Mouse (Mus musculus): Measurements from ENCODE around the gene Rfwd3. TPM values are rescaled to one million over a fixed set of nuclear protein-coding genes. Genes with fewer than 3 reads are reported as not detected.
"Not testable (repeated sequence)": the region's sequence is repeated elsewhere in the genome, so short reads cannot be mapped to it uniquely, and the experiment has no call there.

The Rfwd3 gene
- polyA plus RNA-seq, 1 experiment from 2014 or later, result 26.8 TPM

GRCm38 (mm10) chr8:111310006-111310405, 10.0 kb upstream of the Rfwd3 start:
- H3K9ac ChIP-seq; H3K4me1 ChIP-seq (replicated peaks); H3K36me3 ChIP-seq; H3K4me2 ChIP-seq; H3K27ac ChIP-seq; ATAC-seq (ENCODE audit: low FRiP score); H3K27me3 ChIP-seq; H3K4me3 ChIP-seq; H3K9me3 ChIP-seq: not testable (repeated sequence)
- 92% methylated on average over 15 of the region's 15 CpGs for WGBS

GRCm38 (mm10) chr8:111305031-111305730, 5.2 kb upstream of the Rfwd3 start:
- Histone ChIP-seq H3K9me3 (no peaks in the 10 kb centered on the region), H3K36me3 (no peaks in the 10 kb centered on the region), H3K4me2 (no peak overlapping the region), H3K4me3 (no peak overlapping the region), H3K4me1 (replicated peaks) (0 out of 2 replicates have a peak, but pooled peaks cover 4% of the 10 kb centered on the region), H3K27ac (no peak overlapping the region), H3K9ac (no peak overlapping the region), H3K27me3 (no peaks in the 10 kb centered on the region)
- no peak for ATAC-seq (ENCODE audit: low FRiP score)
- 30% methylated on average over 5 of the region's 5 CpGs for WGBS

- Histone ChIP-seq H3K4me1 (replicated peaks) (peaks cover 6% of the 10 kb centered on the region), H3K27ac (no peak overlapping the region), H3K4me2 (no peak overlapping the region), H3K4me3 (no peak overlapping the region), H3K9me3 (no peaks in the 10 kb centered on the region), H3K27me3 (no peaks in the 10 kb centered on the region), H3K9ac (no peak overlapping the region), H3K36me3 (no peaks in the 10 kb centered on the region)
- no peak for ATAC-seq (ENCODE audit: low FRiP score)
- WGBS, result 96% methylated on average over 3 of the region's 3 CpGs
Observed at GRCm38 (mm10) chr8:111304359-111304758, 4.3 kb upstream of the Rfwd3 start.

- not testable (repeated sequence) for ATAC-seq (ENCODE audit: low FRiP score); H3K4me2 ChIP-seq; H3K9me3 ChIP-seq; H3K36me3 ChIP-seq; H3K27ac ChIP-seq; H3K4me3 ChIP-seq; H3K27me3 ChIP-seq; H3K9ac ChIP-seq
- 77% methylated on average over 5 of the region's 5 CpGs for WGBS
- peaks cover 13% of the 10 kb centered on the region for H3K4me1 ChIP-seq (replicated peaks)
Observed at GRCm38 (mm10) chr8:111303076-111303803, 3.2 kb upstream of the Rfwd3 start.

GRCm38 (mm10) chr8:111300597-111301546, 850 bp upstream of the Rfwd3 start:
- Histone ChIP-seq H3K9ac (no peak overlapping the region), H3K36me3 (0 out of 2 replicates have a peak, but pooled peaks cover 10% of the 10 kb centered on the region), H3K4me1 (replicated peaks) (peaks cover 17% of the 10 kb centered on the region), H3K4me3 (peak overlapping the region; percentile 19; the same call in 1 of the 2 replicates), H3K27me3 (no peaks in the 10 kb centered on the region), H3K4me2 (peak overlapping the region; percentile 39; the same call in 1 of the 2 replicates), H3K27ac (no peak overlapping the region), H3K9me3 (no peaks in the 10 kb centered on the region)
- ATAC-seq (ENCODE audit: low FRiP score), result no peak
- 67% methylated on average over 11 of the region's 11 CpGs for WGBS

GRCm38 (mm10) chr8:111299363-111299820, 630 bp downstream of the Rfwd3 start:
- peaks cover 17% of the 10 kb centered on the region for H3K4me1 ChIP-seq (replicated peaks)
- peak overlapping the region; percentile 75 for H3K4me2 ChIP-seq
- no peaks in the 10 kb centered on the region for H3K27me3 ChIP-seq
- under 1% methylated on average over 28 of the region's 28 CpGs for WGBS
- peak overlapping the region; percentile 82; the same call in 1 of the 2 replicates for H3K27ac ChIP-seq
- no peaks in the 10 kb centered on the region for H3K9me3 ChIP-seq
- H3K9ac ChIP-seq, result peak overlapping the region; percentile 94
- no peak for ATAC-seq (ENCODE audit: low FRiP score)
- peak overlapping the region; percentile 97 for H3K4me3 ChIP-seq
- peaks cover 20% of the 10 kb centered on the region; the same call in 1 of the 2 replicates for H3K36me3 ChIP-seq

GRCm38 (mm10) chr8:111298011-111298410, 2.0 kb downstream of the Rfwd3 start:
- Histone ChIP-seq H3K27me3 (no peaks in the 10 kb centered on the region), H3K36me3 (peaks cover 34% of the 10 kb centered on the region), H3K4me3 (no peak overlapping the region), H3K27ac (no peak overlapping the region), H3K4me2 (no peak overlapping the region), H3K4me1 (replicated peaks) (peaks cover 17% of the 10 kb centered on the region), H3K9ac (no peak overlapping the region; the same call in 1 of the 2 replicates), H3K9me3 (no peaks in the 10 kb centered on the region)
- no peak for ATAC-seq (ENCODE audit: low FRiP score)
- WGBS, result 82% methylated on average over 1 of the region's 1 CpGs

- Histone ChIP-seq H3K27me3 (no peaks in the 10 kb centered on the region), H3K4me1 (replicated peaks) (no peaks in the 10 kb centered on the region), H3K4me2 (no peak overlapping the region), H3K36me3 (peaks cover 78% of the 10 kb centered on the region), H3K4me3 (no peak overlapping the region), H3K9me3 (no peaks in the 10 kb centered on the region), H3K27ac (no peak overlapping the region), H3K9ac (no peak overlapping the region)
- 96% methylated on average over 7 of the region's 7 CpGs for WGBS
- ATAC-seq (ENCODE audit: low FRiP score), result no peak
Observed at GRCm38 (mm10) chr8:111291733-111292132, 8.3 kb downstream of the Rfwd3 start.

- Histone ChIP-seq H3K9me3 (no peaks in the 10 kb centered on the region), H3K4me2 (no peak overlapping the region), H3K9ac (no peak overlapping the region), H3K4me3 (no peak overlapping the region), H3K4me1 (replicated peaks) (no peaks in the 10 kb centered on the region), H3K27me3 (no peaks in the 10 kb centered on the region), H3K36me3 (peaks cover 81% of the 10 kb centered on the region), H3K27ac (no peak overlapping the region)
- ATAC-seq (ENCODE audit: low FRiP score), result no peak
- 97% methylated on average over 7 of the region's 7 CpGs for WGBS
Observed at GRCm38 (mm10) chr8:111290586-111290985, 9.4 kb downstream of the Rfwd3 start.

- no peaks in the 10 kb centered on the region for H3K4me1 ChIP-seq (replicated peaks)
- WGBS, result 95% methylated on average over 4 of the region's 4 CpGs
- no peak overlapping the region for H3K4me2 ChIP-seq
- H3K9me3 ChIP-seq, result no peaks in the 10 kb centered on the region
- peaks cover 88% of the 10 kb centered on the region for H3K36me3 ChIP-seq
- H3K4me3 ChIP-seq, result no peak overlapping the region
- H3K27ac ChIP-seq, result no peak overlapping the region
- no peak overlapping the region for H3K9ac ChIP-seq
- ATAC-seq (ENCODE audit: low FRiP score), result no peak
- no peaks in the 10 kb centered on the region for H3K27me3 ChIP-seq
Observed at GRCm38 (mm10) chr8:111285603-111286002, 14.4 kb downstream of the Rfwd3 start.

GRCm38 (mm10) chr8:111282093-111282492, 17.9 kb downstream of the Rfwd3 start:
- Histone ChIP-seq H3K9ac (no peak overlapping the region), H3K27me3 (no peaks in the 10 kb centered on the region), H3K9me3 (no peaks in the 10 kb centered on the region), H3K4me3 (no peak overlapping the region), H3K4me1 (replicated peaks) (no peaks in the 10 kb centered on the region), H3K4me2 (no peak overlapping the region), H3K27ac (no peak overlapping the region), H3K36me3 (peaks cover 86% of the 10 kb centered on the region)
- ATAC-seq (ENCODE audit: low FRiP score), result no peak
- WGBS, result 91% methylated on average over 3 of the region's 3 CpGs

GRCm38 (mm10) chr8:111268277-111268676, 31.7 kb downstream of the Rfwd3 start:
- Histone ChIP-seq H3K4me3 (no peak overlapping the region), H3K36me3 (peaks cover 11% of the 10 kb centered on the region), H3K4me2 (no peak overlapping the region), H3K27ac (no peak overlapping the region), H3K9me3 (0 out of 2 replicates have a peak, but pooled peaks cover 6% of the 10 kb centered on the region), H3K9ac (no peak overlapping the region), H3K4me1 (replicated peaks) (no peaks in the 10 kb centered on the region), H3K27me3 (no peaks in the 10 kb centered on the region)
- ATAC-seq (ENCODE audit: low FRiP score), result no peak
- WGBS, result 76% methylated on average over 2 of the region's 2 CpGs

Data from hindbrain, embryonic 13.5 days (tissue).